Mouse (Mus musculus) forebrain, embryonic 11.5 days (tissue): Measurements from ENCODE around the gene Srp72. TPM values are rescaled to one million over a fixed set of nuclear protein-coding genes. Genes with fewer than 3 reads are reported as not detected.

Experiments
- ATAC-seq: fragments of 200-750 bp; cut with Nextera tagmentation; replicated peaks from 2 replicates; pipeline ENCODE4 v1.8.0; 2017; ENCODE audit warnings: moderate TSS enrichment; ENCODE audit not compliant: low FRiP score
- DNase-seq: peaks from one replicate; pipeline ENCODE4 v3.0.0-alpha.2; 2017; ENCODE audit warnings: low spot score
- H3K27ac ChIP-seq: fragments of 300-500 bp; sonication (generic); 2 replicates; pipeline ENCODE4 v1.5.1; 2014; ENCODE audit warnings: low read depth, low read length
- H3K27me3 ChIP-seq: fragments of 300-500 bp; sonication (generic); 2 replicates; pipeline ENCODE4 v1.6.1; 2014; ENCODE audit warnings: mild to moderate bottlenecking, low read length, mixed read lengths; ENCODE audit not compliant: control insufficient read depth, insufficient read depth
- H3K36me3 ChIP-seq: fragments of 300-500 bp; sonication (generic); 2 replicates; pipeline ENCODE4 v1.6.1; 2014; ENCODE audit warnings: mild to moderate bottlenecking, low read length, moderate library complexity, mixed read lengths; ENCODE audit not compliant: control insufficient read depth, insufficient read depth
- H3K4me1 ChIP-seq: fragments of 300-500 bp; sonication (generic); replicated peaks from 2 replicates; pipeline ENCODE4 v1.6.1; 2014; ENCODE audit warnings: low read length, mixed read lengths; ENCODE audit not compliant: control insufficient read depth, insufficient read depth
- H3K4me2 ChIP-seq: fragments of 300-500 bp; sonication (generic); 2 replicates; pipeline ENCODE4 v1.6.1; 2014; ENCODE audit warnings: low read depth, mild to moderate bottlenecking, low read length, moderate library complexity, mixed read lengths; ENCODE audit not compliant: severe bottlenecking
- H3K4me3 ChIP-seq: fragments of 300-500 bp; sonication (generic); 2 replicates; pipeline ENCODE4 v1.5.1; 2014; ENCODE audit warnings: low read depth, low read length
- H3K9ac ChIP-seq: fragments of 300-500 bp; sonication (generic); 2 replicates; pipeline ENCODE4 v1.6.1; 2014; ENCODE audit warnings: low read length
- H3K9me3 ChIP-seq: fragments of 300-500 bp; sonication (generic); 2 replicates; pipeline ENCODE4 v1.6.1; 2016; ENCODE audit warnings: low read length, mixed read lengths; ENCODE audit not compliant: control insufficient read depth
- WGBS: fragments of 180-500 bp; shearing (Covaris S2); extraction: QIAGEN DNeasy Blood & Tissue Kit; methylation state at CpG from one replicate; pipeline ENCODE4 v1.1.7; 2014; 5-methylcytosine and 5-hydroxymethylcytosine counted together
- polyA plus RNA-seq: library from polyadenylated mRNA; unstranded; fragments of >200 nt; fragmentation: Nextera tagmentation; extraction: Ambion mirVana; gene quantifications from 2 replicates; pipeline ENCODE4 v1.2.1, GENCODE M21; 2014

The Srp72 gene
- polyA plus RNA-seq, 1 experiment from 2014 or later: 77.1 TPM

- Histone ChIP-seq H3K36me3 (peaks cover 5% of the 10 kb centered on the region; the same call in 1 of the 2 replicates), H3K4me1 (peaks cover 8% of the 10 kb centered on the region; the same call in 1 of the 2 replicates), H3K27me3 (no peaks in the 10 kb centered on the region), H3K4me3 (peak overlapping the region; percentile 94), H3K9ac (no peak overlapping the region), H3K27ac (no peak overlapping the region), H3K4me2 (peak overlapping the region; percentile 78), H3K9me3 (no peaks in the 10 kb centered on the region)
- 90% methylated on average over 8 of the region's 8 CpGs for WGBS
- DNase-seq: no peak
- ATAC-seq: no peak
These were observed 1.3 kb downstream of the Srp72 start for GRCm38 (mm10) chr5:76975736-76976135.

- no peak for ATAC-seq
- Histone ChIP-seq H3K4me2 (no peak overlapping the region), H3K4me1 (no peaks in the 10 kb centered on the region; the same call in 1 of the 2 replicates), H3K27me3 (no peaks in the 10 kb centered on the region), H3K27ac (no peak overlapping the region), H3K36me3 (peaks cover 21% of the 10 kb centered on the region), H3K4me3 (no peak overlapping the region), H3K9ac (no peak overlapping the region), H3K9me3 (no peaks in the 10 kb centered on the region)
- WGBS: 96% methylated on average over 11 of the region's 11 CpGs
- no peak for DNase-seq
These were observed 9.5 kb downstream of the Srp72 start for GRCm38 (mm10) chr5:76984015-76984414.

GRCm38 (mm10) chr5:76990789-76991188 is 16.3 kb downstream of the Srp72 start:
- Histone ChIP-seq H3K27me3 (no peaks in the 10 kb centered on the region), H3K27ac (no peak overlapping the region), H3K9ac (no peak overlapping the region), H3K4me3 (no peak overlapping the region), H3K4me1 (no peaks in the 10 kb centered on the region; the same call in 1 of the 2 replicates), H3K36me3 (peaks cover 8% of the 10 kb centered on the region; the same call in 1 of the 2 replicates), H3K9me3 (no peaks in the 10 kb centered on the region), H3K4me2 (no peak overlapping the region)
- ATAC-seq: no peak
- DNase-seq: no peak
- WGBS: 96% methylated on average over 3 of the region's 3 CpGs

GRCm38 (mm10) chr5:76993174-76993814 is 18.8 kb downstream of the Srp72 start:
- Histone ChIP-seq H3K9ac (no peak overlapping the region), H3K27ac (no peak overlapping the region), H3K4me1 (no peaks in the 10 kb centered on the region), H3K4me3 (no peak overlapping the region), H3K4me2 (no peak overlapping the region), H3K27me3 (no peaks in the 10 kb centered on the region), H3K9me3 (no peaks in the 10 kb centered on the region), H3K36me3 (peaks cover 7% of the 10 kb centered on the region; the same call in 1 of the 2 replicates)
- WGBS: 93% methylated on average over 5 of the region's 5 CpGs
- ATAC-seq (no peak), DNase-seq (no peak)

- no peak overlapping the region for H3K4me2 ChIP-seq
- H3K9me3 ChIP-seq: no peaks in the 10 kb centered on the region
- H3K4me1 ChIP-seq: no peaks in the 10 kb centered on the region; the same call in 1 of the 2 replicates
- no peak for ATAC-seq
- no peak overlapping the region for H3K27ac ChIP-seq
- H3K4me3 ChIP-seq: no peak overlapping the region
- 55% methylated on average over 5 of the region's 5 CpGs for WGBS
- H3K9ac ChIP-seq: no peak overlapping the region
- no peaks in the 10 kb centered on the region for H3K27me3 ChIP-seq
- DNase-seq: no peak
- peaks cover 4% of the 10 kb centered on the region for H3K36me3 ChIP-seq
These were observed 23.9 kb downstream of the Srp72 start for GRCm38 (mm10) chr5:76998416-76998815.

GRCm38 (mm10) chr5:77001192-77001591 is 26.7 kb downstream of the Srp72 start:
- Histone ChIP-seq H3K27me3 (no peaks in the 10 kb centered on the region), H3K9me3 (no peaks in the 10 kb centered on the region), H3K9ac (no peak overlapping the region), H3K36me3 (peaks cover under 1% of the 10 kb centered on the region), H3K4me1 (no peaks in the 10 kb centered on the region; the same call in 1 of the 2 replicates), H3K4me2 (no peak overlapping the region), H3K4me3 (no peak overlapping the region), H3K27ac (no peak overlapping the region)
- WGBS: 94% methylated on average over 17 of the region's 17 CpGs
- ATAC-seq: no peak
- DNase-seq: no peak

- Histone ChIP-seq H3K4me2 (no peak within 1 kb of the TSS), H3K9me3 (no peaks in the 10 kb centered on the region), H3K27me3 (no peaks in the 10 kb centered on the region), H3K9ac (no peak within 1 kb of the TSS), H3K27ac (no peak within 1 kb of the TSS), H3K36me3 (no peaks in the 10 kb centered on the region; the same call in none of the 2 replicates), H3K4me3 (no peak within 1 kb of the TSS), H3K4me1 (no peaks in the 10 kb centered on the region; the same call in 1 of the 2 replicates)
- 95% methylated on average over 6 of the region's 6 CpGs for WGBS
- ATAC-seq: no peak
- no peak for DNase-seq
These were observed 29.8 kb downstream of the Srp72 start, which contains the start of gene Arl9 for GRCm38 (mm10) chr5:77004051-77004821. TSS of gene Arl9 (plus strand) at chr5:77004055.

GRCm38 (mm10) chr5:77010352-77010751 is 35.9 kb downstream of the Srp72 start:
- Histone ChIP-seq H3K4me1 (no peaks in the 10 kb centered on the region), H3K4me2 (no peak overlapping the region), H3K36me3 (no peaks in the 10 kb centered on the region), H3K4me3 (no peak overlapping the region), H3K27ac (no peak overlapping the region), H3K9me3 (no peaks in the 10 kb centered on the region), H3K9ac (no peak overlapping the region), H3K27me3 (no peaks in the 10 kb centered on the region)
- ATAC-seq: no peak
- DNase-seq: no peak
- 94% methylated on average over 9 of the region's 9 CpGs for WGBS
